Mouse (Mus musculus) CD4-positive, CD25-positive, alpha-beta regulatory T cell, adult 2 months (primary cell): Measurements from ENCODE around the gene Stambp.
A peak's percentile ranks its signal among the peaks of the same experiment; 100 is the strongest.
"Not testable (repeated sequence)": the region's sequence is repeated elsewhere in the genome, so short reads cannot be mapped to it uniquely, and the experiment has no call there.

ENCODE experiments used
- DNase-seq: peaks from one replicate; pipeline ENCODE4 v3.0.0-alpha.2; 2012; ENCODE audit warnings: low read depth, low spot score

Gene Stambp

GRCm38 (mm10) chr6:83572671-83573070 is at the start of gene Stambp:
TSS of gene Stambp (minus strand) at chr6:83572729.
- DNase-seq: no peak

GRCm38 (mm10) chr6:83619955-83620354 is 47.4 kb upstream of the Stambp start:
- no peak for DNase-seq

GRCm38 (mm10) chr6:83617581-83618335 is 45.2 kb upstream of the Stambp start:
- DNase-seq: no peak

GRCm38 (mm10) chr6:83616512-83616911 is 44.0 kb upstream of the Stambp start:
- DNase-seq: peak; percentile 20

GRCm38 (mm10) chr6:83614469-83614868 is 41.9 kb upstream of the Stambp start:
- no peak for DNase-seq

GRCm38 (mm10) chr6:83612976-83613375 is 40.4 kb upstream of the Stambp start:
- no peak for DNase-seq

GRCm38 (mm10) chr6:83599636-83600174 is 27.2 kb upstream of the Stambp start:
- DNase-seq: no peak

- DNase-seq: no peak
These were observed 26.6 kb upstream of the Stambp start for GRCm38 (mm10) chr6:83599060-83599550.

GRCm38 (mm10) chr6:83598646-83599045 is 26.1 kb upstream of the Stambp start:
- DNase-seq: peak; percentile 72

- no peak for DNase-seq
These were observed 25.5 kb upstream of the Stambp start for GRCm38 (mm10) chr6:83597988-83598387.

- DNase-seq: no peak
These were observed 22.5 kb upstream of the Stambp start for GRCm38 (mm10) chr6:83595035-83595434.

GRCm38 (mm10) chr6:83593896-83594295 is 21.4 kb upstream of the Stambp start:
- DNase-seq: no peak

- no peak for DNase-seq
These were observed 19.5 kb upstream of the Stambp start for GRCm38 (mm10) chr6:83592051-83592450.

GRCm38 (mm10) chr6:83590301-83590700 is 17.8 kb upstream of the Stambp start:
- DNase-seq: no peak

GRCm38 (mm10) chr6:83587191-83587590 is 14.7 kb upstream of the Stambp start:
- DNase-seq: not testable (repeated sequence)

GRCm38 (mm10) chr6:83585328-83585727 is 12.8 kb upstream of the Stambp start:
- not testable (repeated sequence) for DNase-seq

GRCm38 (mm10) chr6:83583591-83583990 is 11.1 kb upstream of the Stambp start:
- DNase-seq: no peak

- peak; percentile 81 for DNase-seq
These were observed 10.4 kb upstream of the Stambp start for GRCm38 (mm10) chr6:83582938-83583270.

GRCm38 (mm10) chr6:83582135-83582937 is 9.8 kb upstream of the Stambp start:
- DNase-seq: peak; percentile 60

GRCm38 (mm10) chr6:83577534-83577933 is 5.0 kb upstream of the Stambp start:
- no peak for DNase-seq

GRCm38 (mm10) chr6:83575609-83576008 is 3.1 kb upstream of the Stambp start:
- no peak for DNase-seq
